Mouse (Mus musculus) erythroblast, adult 5-6 weeks (primary cell): ENCODE measurements around the gene Izumo1r. TPM values are rescaled to one million over a fixed set of nuclear protein-coding genes. Genes with fewer than 3 reads are reported as not detected.

Source experiments
- total RNA-seq, 2 experiments: library from RNA; stranded (forward) in 1 of 2; stranded (reverse) in 1 of 2; fragments of 150-400 nt in 1 of 2; fragments of 200-764, 138-1000 nt in 1 of 2; gene quantifications; 2 replicates each; pipeline versions ENCODE4 v1.2.3 to v1.2.4; 2015 to 2017; ENCODE audit warnings: low replicate concordance in 2 of 2

Izumo1r gene
- total RNA-seq, 2 experiments from 2014 or later = not detected

Other genes starting within 250 kb of the Izumo1r start
- gene Piwil4, start 163.2 kb downstream of the Izumo1r start, total RNA-seq (2015; ENCODE audit: low replicate concordance) = not detected in 2 replicates
- gene Piwil4, start 163.2 kb downstream of the Izumo1r start, total RNA-seq (2017; ENCODE audit: low replicate concordance) = not detected in 2 replicates
- gene Fut4, start 151.6 kb downstream of the Izumo1r start, total RNA-seq (2015; ENCODE audit: low replicate concordance) = 2.3 and 3.7 TPM in 2 replicates
- 1.4 and 2.1 TPM in 2 replicates for gene Fut4, start 151.6 kb downstream of the Izumo1r start, total RNA-seq (2017; ENCODE audit: low replicate concordance)
- not detected in 2 replicates for gene 1700012B09Rik, start 132.9 kb downstream of the Izumo1r start, total RNA-seq (2015; ENCODE audit: low replicate concordance)
- gene 1700012B09Rik, start 132.9 kb downstream of the Izumo1r start, total RNA-seq (2017; ENCODE audit: low replicate concordance) = not detected in 2 replicates
- gene Mre11a, start 119.3 kb downstream of the Izumo1r start, total RNA-seq (2015; ENCODE audit: low replicate concordance) = 22.3 and 27.8 TPM in 2 replicates
- gene Mre11a, start 119.3 kb downstream of the Izumo1r start, total RNA-seq (2017; ENCODE audit: low replicate concordance) = 15.0 and 19.0 TPM in 2 replicates
- 5.9 and 21.3 TPM in 2 replicates for gene Ankrd49, start 119.1 kb downstream of the Izumo1r start, total RNA-seq (2015; ENCODE audit: low replicate concordance)
- 13.6 and 18.0 TPM in 2 replicates for gene Ankrd49, start 119.1 kb downstream of the Izumo1r start, total RNA-seq (2017; ENCODE audit: low replicate concordance)
- not detected in 2 replicates for gene Gpr83, start 43.7 kb downstream of the Izumo1r start, total RNA-seq (2015; ENCODE audit: low replicate concordance)
- gene Gpr83, start 43.7 kb downstream of the Izumo1r start, total RNA-seq (2017; ENCODE audit: low replicate concordance) = 0.28 TPM in 1 of 2 replicates, not detected in the other
- gene Panx1, start 141.5 kb upstream of the Izumo1r start, total RNA-seq (2015; ENCODE audit: low replicate concordance) = 0.42 and 0.77 TPM in 2 replicates
- gene Panx1, start 141.5 kb upstream of the Izumo1r start, total RNA-seq (2017; ENCODE audit: low replicate concordance) = 0.42 and 1.3 TPM in 2 replicates
- gene Hephl1, start 208.2 kb upstream of the Izumo1r start, total RNA-seq (2015; ENCODE audit: low replicate concordance) = not detected in 2 replicates
- gene Hephl1, start 208.2 kb upstream of the Izumo1r start, total RNA-seq (2017; ENCODE audit: low replicate concordance) = not detected in 2 replicates